7 mouse cellular contexts compared by ENCODE assay signal in genomic region chr10:81641978-81642647, GRCm38 (mm10). TPM values are rescaled to one million over a fixed set of nuclear protein-coding genes. Genes with fewer than 3 reads are reported as not detected.
DNase-seq lines count a peak whose midpoint lies in the region; ATAC-seq and TF ChIP-seq lines count a peak whose summit lies in the region.

No protein-coding gene starts in this region.

- H3K4me3 ChIP-seq in liver, adult 2 months (ENCODE audit: insufficient read depth, low read depth, low read length), result peak overlapping the region; percentile 80; the same call in 1 of the 2 replicates
- H3K4me3 ChIP-seq in cortical plate, adult 2 months (ENCODE audit: insufficient read depth, low read length), result peak overlapping the region; percentile 87; the same call in 1 of the 2 replicates
- peak overlapping the region; percentile 87 for H3K4me3 ChIP-seq in heart, embryonic 16.5 days (ENCODE audit: low read length)
- H3K4me3 ChIP-seq in midbrain, embryonic 10.5 days, result peak overlapping the region; percentile 85

- no peak overlapping the region for H3K9ac ChIP-seq in liver, adult 2 months (ENCODE audit: low read depth, low read length)
- H3K9ac ChIP-seq in heart, embryonic 16.5 days (ENCODE audit: low read length), result peak overlapping the region; percentile 99

- ATAC-seq in heart, embryonic 16.5 days (replicated peaks; ENCODE audit: extremely low read depth, insufficient read depth, low FRiP score), result no peak

- H3K9me3 ChIP-seq in heart, embryonic 16.5 days (replicated peaks; ENCODE audit: control insufficient read depth, low read length), result no peaks in the 10 kb centered on the region
- no peaks in the 10 kb centered on the region for H3K9me3 ChIP-seq in midbrain, embryonic 10.5 days (replicated peaks)

- 84% methylated on average over 8 of the region's 8 CpGs for WGBS in liver, adult 2 months
- WGBS in heart, embryonic 16.5 days, result 79% methylated on average over 8 of the region's 8 CpGs
- WGBS in midbrain, embryonic 10.5 days, result 82% methylated on average over 8 of the region's 8 CpGs

- H3K27me3 ChIP-seq in liver, adult 2 months (ENCODE audit: control insufficient read depth, insufficient read depth, low read length), result no peaks in the 10 kb centered on the region
- no peaks in the 10 kb centered on the region for H3K27me3 ChIP-seq in heart, embryonic 16.5 days (ENCODE audit: control insufficient read depth, insufficient read depth, low read length)
- H3K27me3 ChIP-seq in midbrain, embryonic 10.5 days (ENCODE audit: low read depth, poor library complexity, severe bottlenecking), result peaks cover 21% of the 10 kb centered on the region; the same call in 1 of the 2 replicates

- H3K4me2 ChIP-seq in heart, embryonic 16.5 days (ENCODE audit: low read depth, low read length), result peak overlapping the region; percentile 84

- peak; percentile 15 for DNase-seq in liver, adult 2 months (ENCODE audit: extremely low read depth, low read depth, low spot score)
- DNase-seq in liver, result no peak
- DNase-seq in midbrain, embryonic 10.5 days (ENCODE audit: low spot score), result no peak
- no peak for DNase-seq in ovary, adult 18-20 months (ENCODE audit: low spot score)
- DNase-seq in right cerebral cortex, postnatal 14 days, result no peak

- peaks cover 8% of the 10 kb centered on the region for H3K4me1 ChIP-seq in liver, adult 2 months (ENCODE audit: control insufficient read depth, insufficient read depth, low read length)
- H3K4me1 ChIP-seq in cortical plate, adult 2 months (ENCODE audit: control insufficient read depth, insufficient read depth, low read length), result peaks cover 15% of the 10 kb centered on the region
- H3K4me1 ChIP-seq in heart, embryonic 16.5 days (ENCODE audit: control insufficient read depth, insufficient read depth, low read length), result peaks cover 23% of the 10 kb centered on the region
- H3K4me1 ChIP-seq in midbrain, embryonic 10.5 days, result peaks cover 37% of the 10 kb centered on the region

- no peak for TF ChIP-seq CTCF in liver, adult 2 months (IDR thresholded peaks at IDR 0.05; ENCODE audit: low read depth, low read length)
- TF ChIP-seq CTCF in cortical plate, adult 2 months (IDR thresholded peaks at IDR 0.05; ENCODE audit: extremely low read depth, insufficient read depth, low read length), result no peak

- TF ChIP-seq POLR2A in liver, adult 2 months (IDR thresholded peaks at IDR 0.05; ENCODE audit: extremely low read depth, insufficient read depth, low read length), result no peak
- TF ChIP-seq POLR2A in cortical plate, adult 2 months (IDR thresholded peaks at IDR 0.05; ENCODE audit: extremely low read depth, insufficient read depth, low read length), result no peak; the same call in 1 of the 2 replicates

- no peak overlapping the region for H3K27ac ChIP-seq in liver, adult 2 months (replicated peaks; ENCODE audit: insufficient read depth, low read depth, low read length)
- 0 out of 2 replicates have a peak overlapping the region, but pooled peaks have one; percentile 90 for H3K27ac ChIP-seq in cortical plate, adult 2 months (ENCODE audit: insufficient read depth, low read length)
- peak overlapping the region; percentile 99 for H3K27ac ChIP-seq in heart, embryonic 16.5 days (ENCODE audit: low read length)
- peak overlapping the region; percentile 96; the same call in 1 of the 2 replicates for H3K27ac ChIP-seq in midbrain, embryonic 10.5 days (replicated peaks)

- no peaks in the 10 kb centered on the region for H3K36me3 ChIP-seq in liver, adult 2 months (ENCODE audit: control insufficient read depth, insufficient read depth, low read length)
- H3K36me3 ChIP-seq in heart, embryonic 16.5 days (ENCODE audit: control insufficient read depth, insufficient read depth), result no peaks in the 10 kb centered on the region
- H3K36me3 ChIP-seq in midbrain, embryonic 10.5 days, result no peaks in the 10 kb centered on the region

- no peaks in the 10 kb centered on the region for H3K79me2 ChIP-seq in liver, adult 2 months (ENCODE audit: control insufficient read depth, insufficient read depth, low read length)

RNA-seq across cellular contexts. Expression of gene Gm10778, which starts 6.7 kb away (rescaled TPM):
- 1.8 and 2.5 TPM in 2 replicates for total RNA-seq in liver, adult 2 months (2014; rRNA removed)
- polyA plus RNA-seq in liver, adult 2 months (2012; rRNA removed), result 0.16 and 0.18 TPM in 2 replicates
- polyA plus RNA-seq in cortical plate, adult 2 months (2012; rRNA removed), result 3.1 and 3.3 TPM in 2 replicates
- polyA plus RNA-seq in heart, embryonic 16.5 days (2015; fragmentation: Nextera tagmentation; extraction: Ambion mirVana), result 3.2 and 4.0 TPM in 2 replicates
- polyA plus RNA-seq in midbrain, embryonic 10.5 days (2016; fragmentation: Nextera tagmentation; extraction: Ambion mirVana), result 4.9 and 5.6 TPM in 2 replicates

RNA-seq across cellular contexts. Expression of gene Ankrd24, which starts 13.8 kb away (rescaled TPM):
- 5.6 and 6.6 TPM in 2 replicates for total RNA-seq in liver, adult 2 months (2014; rRNA removed)
- polyA plus RNA-seq in liver, adult 2 months (2012; rRNA removed), result 12.8 and 19.5 TPM in 2 replicates
- polyA plus RNA-seq in cortical plate, adult 2 months (2012; rRNA removed), result 143 and 144 TPM in 2 replicates
- polyA plus RNA-seq in heart, embryonic 16.5 days (2015; fragmentation: Nextera tagmentation; extraction: Ambion mirVana), result 14.6 and 14.8 TPM in 2 replicates
- 5.8 and 5.9 TPM in 2 replicates for polyA plus RNA-seq in midbrain, embryonic 10.5 days (2016; fragmentation: Nextera tagmentation; extraction: Ambion mirVana)

RNA-seq across cellular contexts. Expression of gene Sirt6, which starts 14.5 kb away (rescaled TPM):
- total RNA-seq in liver, adult 2 months (2014; rRNA removed), result 1.5 and 1.6 TPM in 2 replicates
- 5.4 and 9.2 TPM in 2 replicates for polyA plus RNA-seq in liver, adult 2 months (2012; rRNA removed)
- polyA plus RNA-seq in cortical plate, adult 2 months (2012; rRNA removed), result 31.2 and 33.3 TPM in 2 replicates
- polyA plus RNA-seq in heart, embryonic 16.5 days (2015; fragmentation: Nextera tagmentation; extraction: Ambion mirVana), result 22.9 and 26.0 TPM in 2 replicates
- polyA plus RNA-seq in midbrain, embryonic 10.5 days (2016; fragmentation: Nextera tagmentation; extraction: Ambion mirVana), result 49.3 and 58.7 TPM in 2 replicates

RNA-seq across cellular contexts. Expression of gene BC025920, which starts 36.0 kb away (rescaled TPM):
- 0.55 and 0.67 TPM in 2 replicates for total RNA-seq in liver, adult 2 months (2014; rRNA removed)
- polyA plus RNA-seq in liver, adult 2 months (2012; rRNA removed), result 0.29 and 0.56 TPM in 2 replicates
- 3.7 and 4.2 TPM in 2 replicates for polyA plus RNA-seq in cortical plate, adult 2 months (2012; rRNA removed)
- 1.2 TPM in 2 replicates for polyA plus RNA-seq in heart, embryonic 16.5 days (2015; fragmentation: Nextera tagmentation; extraction: Ambion mirVana)
- polyA plus RNA-seq in midbrain, embryonic 10.5 days (2016; fragmentation: Nextera tagmentation; extraction: Ambion mirVana), result 1.4 and 2.0 TPM in 2 replicates

RNA-seq across cellular contexts. Expression of gene Tle6, which starts 41.2 kb away (rescaled TPM):
- 0.94 and 1.6 TPM in 2 replicates for total RNA-seq in liver, adult 2 months (2014; rRNA removed)
- polyA plus RNA-seq in liver, adult 2 months (2012; rRNA removed), result 3.5 and 4.2 TPM in 2 replicates
- 21.2 and 25.3 TPM in 2 replicates for polyA plus RNA-seq in cortical plate, adult 2 months (2012; rRNA removed)
- polyA plus RNA-seq in heart, embryonic 16.5 days (2015; fragmentation: Nextera tagmentation; extraction: Ambion mirVana), result 29.6 and 31.0 TPM in 2 replicates
- 6.0 and 8.8 TPM in 2 replicates for polyA plus RNA-seq in midbrain, embryonic 10.5 days (2016; fragmentation: Nextera tagmentation; extraction: Ambion mirVana)
